Mouse (Mus musculus) adrenal gland, postnatal 4 days (tissue): ENCODE measurements around the gene Mnd1. TPM values are rescaled to one million over a fixed set of nuclear protein-coding genes. Genes with fewer than 3 reads are reported as not detected.

Experiments
- DNase-seq, 2 experiments: peaks; one replicate each; pipeline ENCODE4 v3.0.0; 2021 to 2022; ENCODE audit warnings: low spot score in 2 of 2, mixed read lengths in 2 of 2
- long read RNA-seq, 2 experiments: library from polyadenylated mRNA; stranded (forward); transcript quantifications; one replicate each; pipeline ENCODE4 v2.0.0; 2021
- total RNA-seq, 2 experiments: library from RNA; stranded (reverse); gene quantifications; 2 replicates each; pipeline ENCODE4 v1.2.3; 2021

The Mnd1 gene
- total RNA-seq, result 10 to 100 TPM; 18.8 to 24.0 TPM
- long read RNA-seq, experiment 1, transcript Mnd1-201 (8 exons, 875 nt), result major isoform, 9 of 11 reads
- long read RNA-seq, experiment 1, partial matches to known transcripts, result 0 of 11 reads
- long read RNA-seq, experiment 1, other reads (novel, unspliced or antisense), result 2 of 11 reads
- long read RNA-seq, experiment 2, transcript Mnd1-201 (8 exons, 875 nt), result major isoform, 7 of 8 reads
- long read RNA-seq, experiment 2, partial matches to known transcripts, result 0 of 8 reads
- long read RNA-seq, experiment 2, other reads (novel, unspliced or antisense), result 1 of 8 reads

DNA sequence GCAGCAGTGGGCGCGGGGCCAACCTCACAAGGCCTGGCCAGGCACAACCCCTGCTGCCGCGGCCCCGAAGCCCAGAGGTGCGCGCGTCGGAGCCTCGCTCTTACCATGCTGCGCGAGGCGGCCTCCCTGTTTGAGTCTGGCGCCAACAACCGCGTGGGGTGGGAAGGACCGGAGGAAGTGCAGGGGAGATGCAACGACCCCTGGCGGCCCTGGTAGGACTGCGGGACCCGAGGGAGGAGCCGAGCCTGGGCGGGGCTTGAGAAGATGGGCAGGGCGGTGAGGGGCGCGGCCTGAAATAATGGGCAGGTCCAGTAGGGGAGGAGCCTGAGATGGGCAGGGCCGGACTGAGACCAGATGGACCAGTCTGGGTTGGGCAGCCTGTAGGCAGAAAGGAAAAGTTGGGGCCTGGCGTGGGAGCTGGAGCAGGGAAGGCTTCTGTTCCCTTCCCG is at the start of gene Mnd1:
Gene Mnd1 (minus strand): TSS at position 229 of the 449 bp plus-strand sequence.
- DNase-seq, result peak; percentile 99

DNA sequence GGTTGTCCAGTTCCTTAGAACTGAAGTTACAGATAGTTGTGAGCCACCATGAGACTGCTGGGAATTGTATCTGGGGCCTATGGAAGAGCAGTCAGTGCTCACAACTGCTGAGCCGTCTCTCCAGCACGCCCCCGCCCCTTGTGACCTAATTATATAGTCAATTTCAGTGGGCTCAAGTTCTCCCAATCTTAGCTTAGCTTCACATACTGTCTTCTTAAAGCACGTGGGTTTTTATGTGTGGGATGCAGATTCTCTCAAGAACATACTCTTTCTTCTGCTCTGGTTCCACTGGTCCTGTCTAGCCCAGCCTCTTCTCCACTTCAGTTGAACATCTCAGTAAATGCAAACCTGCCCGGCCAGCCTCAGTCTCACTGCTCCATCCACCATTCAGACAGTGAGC is 49.1 kb upstream of the Mnd1 start:
- DNase-seq, result no peak

DNA sequence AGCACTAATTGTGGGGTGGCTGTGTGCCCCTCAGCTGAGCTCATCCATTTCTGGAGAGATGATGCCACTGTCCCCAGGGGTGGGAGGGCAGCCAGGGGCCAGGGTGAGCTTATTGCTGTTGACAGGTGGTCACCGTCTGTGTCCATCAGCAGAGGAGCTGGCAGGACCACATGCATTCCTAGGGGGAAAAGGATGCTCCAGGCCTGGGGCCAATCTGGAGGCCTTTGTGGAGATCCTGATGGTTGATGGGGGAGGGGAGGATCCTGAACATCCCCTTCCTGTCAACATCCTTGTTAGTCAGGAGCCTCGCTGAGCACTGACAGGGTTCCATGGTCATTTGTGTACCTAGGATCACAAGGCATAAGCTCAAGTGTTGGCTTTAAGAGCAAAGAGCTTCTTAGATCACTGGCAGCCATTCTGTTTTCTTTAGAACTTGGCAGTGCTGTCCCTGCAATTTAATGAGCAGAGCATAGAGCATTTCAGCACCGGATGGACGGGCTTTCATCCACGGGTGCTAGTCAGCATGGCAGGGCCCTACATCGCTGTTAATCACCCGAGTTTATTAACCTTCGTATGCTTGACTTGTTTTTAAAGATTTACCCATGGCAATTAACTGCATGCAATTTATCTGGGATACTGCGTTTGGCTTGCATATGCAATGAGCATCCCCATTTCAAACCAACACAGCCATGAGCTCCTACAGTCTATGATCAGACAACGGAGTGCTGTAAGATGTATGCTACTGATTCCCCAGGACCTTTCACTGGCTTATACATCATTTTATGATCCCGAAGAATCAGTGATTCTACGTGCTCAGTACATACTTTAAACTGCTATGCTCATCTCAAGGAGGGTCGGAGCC is 45.2 kb upstream of the Mnd1 start:
- DNase-seq, result no peak

DNA sequence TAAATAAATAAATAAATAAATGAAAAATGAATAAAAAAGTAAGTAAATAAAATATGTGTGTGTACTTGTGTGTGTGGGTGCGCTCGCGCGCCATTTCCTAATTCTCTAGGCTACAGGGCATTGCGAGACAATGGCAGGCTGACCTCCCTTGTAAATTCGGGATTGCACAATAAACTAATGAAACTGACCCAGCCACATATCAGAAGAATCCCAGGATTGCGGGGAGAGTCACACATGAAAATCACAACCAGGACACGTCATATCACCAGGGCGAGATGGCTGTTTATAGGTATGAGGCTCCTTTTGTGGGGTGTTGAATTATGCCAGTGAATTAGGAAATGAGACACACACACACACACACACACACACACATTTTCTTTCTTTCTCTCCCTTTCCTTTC is 43.9 kb upstream of the Mnd1 start:
- no peak for DNase-seq

DNA sequence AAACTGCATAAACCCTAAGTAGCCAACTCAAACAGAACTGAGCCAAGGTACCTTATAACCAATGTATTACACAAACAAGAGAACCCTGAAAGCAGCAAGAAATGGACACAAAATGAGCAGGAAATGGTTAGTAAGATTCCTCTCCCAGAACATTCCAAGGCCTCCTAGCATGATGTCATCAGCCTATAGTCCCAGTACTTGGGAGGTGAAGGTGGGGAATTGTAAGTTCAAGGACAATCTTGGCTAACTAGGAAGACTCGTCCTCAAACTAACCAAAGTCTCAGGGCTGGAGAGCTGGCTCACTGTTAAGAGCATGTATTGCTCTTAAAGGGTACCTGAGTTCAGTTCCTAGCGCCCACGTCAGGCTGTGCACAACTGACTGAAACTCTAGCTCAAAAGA is 42.6 kb upstream of the Mnd1 start:
- DNase-seq, result no peak

DNA sequence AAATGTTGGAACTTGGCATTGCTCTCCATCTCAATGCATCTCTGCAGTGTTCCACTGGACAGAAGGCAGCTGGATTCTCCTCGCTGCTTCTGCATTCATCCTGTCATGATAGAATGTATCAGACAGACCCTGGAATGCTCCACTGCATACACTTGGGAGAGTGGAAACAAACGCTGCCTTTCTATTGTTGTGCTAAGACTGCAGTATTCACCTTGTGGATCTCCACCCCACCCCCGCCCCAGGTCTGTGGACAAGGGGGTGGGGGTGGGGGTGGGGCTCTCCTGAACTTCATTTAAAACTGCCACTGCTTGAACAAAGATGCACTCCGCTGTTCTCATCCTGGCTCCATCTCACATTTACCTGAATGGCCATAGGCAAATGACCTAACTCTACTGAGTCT is 38.3 kb upstream of the Mnd1 start:
- DNase-seq, result no peak

DNA sequence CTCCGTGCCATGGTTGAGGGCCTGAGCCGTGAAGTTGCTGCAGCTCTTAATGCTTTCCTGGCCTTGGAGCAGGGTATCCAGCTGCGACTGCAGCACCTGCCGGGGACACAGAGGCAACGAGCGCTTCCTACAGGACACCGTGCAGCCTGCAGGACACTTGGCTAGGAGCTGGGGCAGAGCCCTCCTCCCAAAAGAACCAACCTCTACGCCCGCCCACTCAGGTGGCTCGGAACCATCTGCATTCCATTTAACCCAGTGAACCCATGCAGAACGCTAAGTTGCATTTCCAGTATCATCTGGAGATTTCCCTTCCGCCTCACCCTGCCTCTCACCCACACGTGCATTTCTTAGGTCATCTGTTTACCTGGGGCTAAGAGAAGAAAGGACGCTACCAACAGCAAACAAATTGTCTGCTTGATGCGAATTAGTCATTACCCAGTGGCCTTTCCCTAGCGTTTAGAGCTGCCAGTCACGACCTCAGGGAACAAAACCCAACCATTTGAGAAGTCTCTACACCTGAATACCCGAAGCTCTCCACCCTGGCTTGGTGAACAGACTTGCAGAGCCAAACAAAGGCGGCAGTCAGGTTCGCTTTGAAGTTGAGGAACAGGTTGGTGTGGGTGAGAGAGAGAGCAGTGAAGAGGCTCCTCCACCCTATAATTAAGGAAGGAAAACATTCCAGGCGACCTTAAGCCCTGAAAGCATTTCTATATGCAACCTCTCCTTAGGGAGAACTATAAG is 35.7 kb upstream of the Mnd1 start:
- DNase-seq, result no peak

DNA sequence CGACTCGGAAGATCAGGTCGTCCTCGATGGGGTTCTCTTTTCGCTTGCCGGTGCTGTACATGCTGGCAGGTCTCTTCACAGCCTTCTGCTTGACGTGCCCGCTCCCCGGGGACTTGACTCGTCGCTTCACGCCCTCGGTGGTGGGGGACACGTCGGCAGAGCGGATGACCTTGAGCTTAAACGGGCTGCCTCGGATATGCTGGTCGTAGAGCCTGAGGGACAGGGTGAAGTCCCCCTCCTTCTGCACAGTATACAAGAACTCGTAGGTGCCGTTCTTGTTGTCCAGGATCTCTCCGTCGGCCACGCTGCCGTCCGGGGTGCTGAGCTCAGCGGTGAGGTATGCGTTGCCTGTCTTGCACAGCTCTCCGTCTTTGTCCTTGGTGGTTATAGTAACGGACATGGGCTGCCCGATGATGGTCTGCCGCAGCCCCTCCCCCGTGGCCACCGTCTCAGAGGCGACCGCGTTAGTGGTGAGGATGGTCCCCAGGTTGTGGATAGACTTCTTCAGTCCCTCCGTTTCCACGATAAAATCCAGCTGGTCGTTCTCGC is 35.0 kb upstream of the Mnd1 start:
- DNase-seq, result no peak

DNA sequence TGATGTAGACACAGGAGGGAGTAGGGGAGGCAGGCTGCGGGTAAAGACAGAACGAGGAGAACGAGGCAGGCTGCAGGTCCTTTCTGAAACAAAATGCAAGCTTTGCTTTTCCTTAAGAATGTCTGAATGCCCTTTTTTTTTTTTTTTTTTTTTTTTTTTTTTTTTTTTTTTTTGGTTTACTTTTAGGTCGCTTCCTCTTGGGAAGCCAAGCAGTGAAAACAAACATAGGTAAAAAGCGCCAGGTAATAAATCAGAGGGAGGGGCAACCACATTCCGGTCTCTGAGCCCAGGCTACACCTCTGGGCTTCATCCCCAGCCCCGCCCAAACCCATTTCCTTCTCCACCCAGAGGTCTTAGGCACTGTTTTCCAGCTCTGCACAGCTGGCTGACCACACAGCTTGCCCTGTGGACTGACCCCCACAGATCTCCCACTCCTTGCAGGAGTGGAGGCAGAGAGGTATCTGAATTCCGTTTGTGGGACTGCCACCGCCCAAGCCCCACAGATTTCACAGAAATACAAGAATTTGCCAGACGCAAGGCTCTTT is 34.1 kb upstream of the Mnd1 start:
- DNase-seq, result no peak

DNA sequence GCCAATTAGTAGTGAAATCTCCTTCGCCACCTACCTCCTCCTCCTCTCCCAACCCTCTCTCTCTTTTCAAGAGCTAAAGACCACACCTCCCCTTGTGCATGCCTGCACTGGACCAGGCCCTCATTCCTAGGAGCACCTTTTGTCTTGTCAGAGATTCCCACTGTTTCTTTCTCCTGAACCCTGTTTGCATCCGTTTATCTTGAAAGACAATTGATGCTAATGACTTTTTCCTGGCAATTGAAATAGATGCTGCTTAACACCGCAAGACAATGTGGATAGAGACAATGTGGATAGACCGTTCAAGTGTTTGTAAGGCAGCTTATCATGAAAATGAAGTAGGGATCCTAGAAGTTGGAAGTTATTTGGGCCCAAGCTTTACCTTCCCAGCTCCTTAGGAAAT is 26.1 kb upstream of the Mnd1 start:
- no peak for DNase-seq

DNA sequence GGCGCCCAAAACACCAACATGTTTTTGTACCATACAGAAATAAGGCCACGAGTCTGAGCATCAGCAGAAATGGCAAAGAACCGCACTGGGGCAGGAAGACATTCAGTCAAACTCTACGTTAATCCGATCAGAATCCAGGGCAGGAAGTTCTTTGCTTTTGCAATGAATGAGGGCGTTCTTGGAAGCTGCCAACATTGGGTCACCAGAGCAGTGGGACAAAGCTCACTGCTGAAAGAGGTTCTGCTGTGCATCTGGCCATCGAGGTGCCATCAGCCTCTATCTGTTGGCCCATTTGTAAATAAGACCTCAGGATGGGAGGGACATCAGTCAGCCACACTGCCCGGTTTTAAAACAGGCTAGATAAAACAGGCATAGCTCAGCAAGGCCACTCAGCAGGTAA is 25.5 kb upstream of the Mnd1 start:
- no peak for DNase-seq

DNA sequence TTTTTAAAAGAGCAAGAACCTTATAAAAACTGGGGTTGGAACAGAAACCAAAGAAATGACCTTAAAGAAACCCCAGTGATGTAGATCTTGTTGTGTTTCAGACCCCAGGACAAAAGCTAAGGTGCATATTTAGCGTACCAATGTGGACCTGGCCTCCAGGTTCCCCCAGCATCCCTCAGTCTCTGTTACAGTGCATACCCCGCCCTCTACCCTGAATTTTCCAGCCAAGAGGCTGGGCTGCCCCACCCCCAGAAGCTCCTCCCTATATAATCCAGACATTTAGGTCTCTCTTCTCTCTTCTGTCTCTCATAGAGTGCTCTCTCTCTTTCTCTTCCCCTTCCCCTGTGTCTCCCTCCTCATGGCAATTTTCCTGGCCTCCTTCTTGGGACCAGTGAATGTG is 24.7 kb upstream of the Mnd1 start:
- no peak for DNase-seq

DNA sequence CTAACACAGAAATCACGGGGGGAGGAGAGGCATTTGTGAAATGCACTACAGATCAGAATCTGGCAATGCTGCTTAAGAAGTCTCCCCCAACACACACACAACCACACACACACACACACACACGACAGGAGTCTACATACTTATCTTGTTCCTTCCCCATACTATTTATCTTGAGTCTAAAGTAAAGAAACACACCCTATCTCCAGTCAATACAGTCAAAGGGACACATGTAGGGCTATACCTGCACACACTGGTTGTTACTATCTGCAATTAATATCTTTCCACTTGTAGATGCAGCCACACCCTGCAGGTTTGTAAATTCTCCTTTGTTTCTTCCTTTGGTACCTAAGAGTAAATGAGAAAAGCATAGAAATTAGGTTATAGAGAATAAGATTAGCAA is 22.2 kb upstream of the Mnd1 start:
- DNase-seq, result no peak

DNA sequence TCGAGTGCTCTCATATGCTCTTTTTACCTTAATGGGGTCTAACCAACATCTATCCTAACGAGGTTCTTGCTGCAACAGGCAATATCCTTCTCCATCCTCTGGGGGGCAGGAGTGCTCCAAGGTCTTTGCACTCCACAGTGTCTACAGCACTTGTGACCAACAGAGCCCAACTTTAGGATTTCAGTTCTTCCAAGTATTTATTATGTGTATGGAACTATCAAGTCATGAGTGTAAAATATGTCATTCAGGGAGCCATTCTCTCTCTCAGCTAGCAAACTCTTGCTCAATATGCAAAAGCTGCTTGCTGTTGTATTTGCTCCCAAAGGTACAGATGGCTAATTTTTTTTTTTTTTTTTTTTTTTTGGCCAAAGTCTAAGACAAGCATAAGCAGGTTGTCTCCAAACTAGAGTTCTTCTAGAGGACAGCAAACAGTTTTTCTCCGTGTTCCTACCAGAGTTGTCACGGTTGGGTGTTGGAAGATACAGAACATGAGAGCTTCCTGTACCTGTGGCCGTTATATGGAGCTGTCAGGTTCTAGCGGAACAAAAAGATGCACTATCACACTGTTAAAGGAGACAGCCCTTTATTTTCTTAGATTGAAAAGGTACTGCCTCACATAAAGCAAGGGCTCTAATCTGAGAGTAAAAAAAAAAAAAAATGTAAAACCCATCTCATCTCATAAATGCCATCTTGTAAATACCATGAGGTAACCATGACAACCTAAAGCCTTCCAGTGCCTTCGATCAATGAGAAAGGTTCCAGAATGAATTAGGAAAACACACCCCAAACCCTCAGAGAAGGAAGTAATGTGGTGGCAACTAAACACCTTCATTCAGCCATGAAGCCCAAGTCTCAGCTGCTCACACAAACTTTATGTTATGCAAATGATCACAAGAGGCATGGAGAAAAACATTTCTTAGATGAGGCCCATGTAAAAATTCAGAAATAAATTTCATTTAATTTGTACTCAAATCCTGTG is 20.0 kb upstream of the Mnd1 start:
- DNase-seq, result peak in 1 of 2 experiments; percentile 43

DNA sequence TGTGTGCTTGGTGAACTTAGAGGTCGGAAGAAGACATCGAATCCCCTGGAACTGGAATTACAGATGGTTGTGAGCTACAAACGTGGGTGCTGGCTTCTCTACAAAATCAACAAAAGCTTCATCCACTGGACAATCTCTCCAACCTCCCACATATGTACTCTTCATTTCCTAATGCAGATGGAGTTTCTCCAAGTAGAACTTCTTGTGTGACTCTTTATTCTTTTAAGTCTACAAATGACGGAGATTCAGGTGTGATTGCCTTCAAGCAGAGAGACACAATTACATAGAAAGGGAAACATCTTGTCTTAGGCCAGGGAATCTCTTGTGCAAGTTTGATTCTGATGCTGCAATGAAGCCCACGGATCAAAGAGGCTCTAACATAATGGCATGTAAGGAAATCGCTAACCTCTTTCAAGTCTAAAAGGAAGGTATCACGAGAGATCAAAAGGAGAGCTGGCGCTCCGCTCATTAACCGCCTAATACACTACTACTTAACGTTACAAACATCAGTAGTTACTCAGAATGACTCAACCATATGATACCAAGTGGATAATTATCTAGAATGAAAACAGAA is 18.1 kb upstream of the Mnd1 start, which contains the start of gene Gm6525:
Gene Gm6525 (plus strand): TSS at position 524 of the 574 bp plus-strand sequence.
- no peak for DNase-seq

DNA sequence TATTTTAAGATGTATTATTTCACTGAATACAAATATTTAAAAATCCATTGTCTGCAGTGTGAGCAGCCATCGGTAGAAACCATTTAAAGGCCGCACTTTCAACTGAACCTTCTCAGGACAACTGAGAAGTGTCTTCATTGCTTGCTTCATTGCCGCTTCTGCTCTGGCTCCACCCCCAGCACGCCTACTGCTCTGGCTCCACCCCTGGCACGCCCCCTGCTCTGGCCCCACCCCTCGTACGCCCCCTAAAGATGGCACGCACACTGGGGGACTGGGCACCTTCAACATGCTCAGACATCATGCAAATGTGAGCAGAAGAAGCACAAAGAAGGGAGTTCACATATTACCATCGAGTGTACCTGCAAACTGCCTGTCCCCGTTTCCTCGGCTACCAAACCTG is 16.8 kb upstream of the Mnd1 start:
- no peak for DNase-seq

DNA sequence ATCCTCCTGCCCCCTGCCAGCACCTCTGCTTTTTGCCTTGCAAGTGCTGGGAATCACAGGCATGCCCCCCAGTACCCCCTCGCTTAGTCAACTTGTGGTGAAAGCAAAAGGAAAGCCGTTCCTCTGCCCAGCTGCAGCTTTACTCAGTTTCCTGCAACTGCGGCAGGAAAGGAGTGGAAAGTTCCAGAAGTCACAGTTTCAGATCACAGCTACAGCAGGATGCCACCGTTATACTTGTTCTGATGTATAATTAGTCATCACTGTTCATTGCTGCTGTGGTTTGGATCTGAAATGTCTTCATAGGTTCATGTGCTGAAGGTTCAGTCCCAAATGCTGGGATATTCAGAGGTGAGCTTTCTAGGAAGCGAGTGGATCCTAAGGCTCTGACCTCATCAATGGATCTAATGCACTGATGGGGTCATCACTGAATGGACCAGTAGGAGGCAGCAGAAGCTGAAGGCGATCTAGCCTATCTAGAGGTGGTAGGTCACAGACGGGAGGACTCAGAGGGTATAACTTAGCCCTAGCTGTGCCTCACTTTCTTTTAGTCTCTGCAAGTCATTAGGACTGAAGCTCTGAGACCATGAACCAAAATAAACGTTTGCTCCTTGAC is 13.9 kb upstream of the Mnd1 start:
- no peak for DNase-seq

DNA sequence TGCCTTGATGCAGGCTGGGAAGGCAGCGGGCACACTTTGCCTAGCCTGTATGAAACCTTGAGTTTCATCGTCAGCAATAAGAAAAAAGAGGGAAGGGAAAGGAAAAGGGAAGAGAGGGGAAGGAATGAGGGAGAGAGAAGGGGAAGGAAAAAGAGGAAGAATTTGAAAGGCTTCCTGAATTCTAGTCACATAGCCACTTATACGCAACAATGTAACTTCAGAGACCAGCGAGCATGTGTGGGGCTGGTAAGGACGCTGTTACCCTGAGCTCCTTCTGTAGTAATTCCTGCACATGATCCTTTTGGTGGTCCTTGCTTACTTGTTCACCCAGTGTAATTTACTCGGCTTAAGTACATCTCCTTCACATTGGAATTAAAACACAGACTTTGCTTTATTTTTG is 13.4 kb upstream of the Mnd1 start:
- no peak for DNase-seq

DNA sequence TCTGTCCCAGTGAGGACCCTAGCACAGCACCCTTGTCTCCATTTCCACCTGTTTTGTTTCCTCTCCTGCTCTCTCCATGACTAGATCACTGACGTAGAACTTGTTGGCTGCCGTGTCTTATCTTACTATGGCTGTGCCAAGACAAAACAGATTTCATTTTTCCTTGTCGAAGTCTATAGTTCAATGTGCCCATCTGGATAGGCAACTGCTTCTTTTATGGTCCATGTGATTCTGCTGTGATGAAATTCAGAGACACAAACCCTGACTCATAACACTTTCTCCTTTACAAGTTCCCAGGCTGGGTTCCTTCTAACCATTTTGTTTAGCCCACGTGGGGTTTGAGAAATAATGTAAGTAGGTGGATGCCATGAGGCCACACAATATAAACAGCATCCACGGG is 10.5 kb upstream of the Mnd1 start:
- DNase-seq, result no peak
